Mouse (Mus musculus) mature B cell (primary cell): ENCODE results near the gene Cdk14.
"Not testable (repeated sequence)": the region's sequence is repeated elsewhere in the genome, so short reads cannot be mapped to it uniquely, and the experiment has no call there.

ENCODE experiments used
- in situ Hi-C: fragments of 300-500 bp; cut with MboI; formaldehyde crosslinking; loops from 2 replicates; pipeline ENCODE4 v1.14.3; 2019

Gene Cdk14

GRCm38 (mm10) chr5:5264712-5265111, 155.4 kb downstream of the Cdk14 start:
- in situ Hi-C loops, result loop anchor here (25.0 kb wide), 1 partner anchor 302 kb away; no protein-coding TSS in a partner anchor

GRCm38 (mm10) chr5:5261725-5262296, 158.3 kb downstream of the Cdk14 start:
- in situ Hi-C loops, result loop anchor here (25.0 kb wide), 1 partner anchor 300 kb away; no protein-coding TSS in a partner anchor

GRCm38 (mm10) chr5:5260966-5261724, 159.0 kb downstream of the Cdk14 start:
- in situ Hi-C loops, result loop anchor here (25.0 kb wide), 1 partner anchor 299 kb away; no protein-coding TSS in a partner anchor

- in situ Hi-C loops, result loop anchor here (25.0 kb wide), 1 partner anchor 298 kb away; no protein-coding TSS in a partner anchor
Measured at GRCm38 (mm10) chr5:5260309-5260708, 159.8 kb downstream of the Cdk14 start.

- in situ Hi-C loops, result loop anchor here (25.0 kb wide), 1 partner anchor 292 kb away; no protein-coding TSS in a partner anchor
Measured at GRCm38 (mm10) chr5:5254391-5254790, 165.7 kb downstream of the Cdk14 start.

GRCm38 (mm10) chr5:5253177-5253576, 166.9 kb downstream of the Cdk14 start:
- in situ Hi-C loops, result loop anchor here (25.0 kb wide), 1 partner anchor 291 kb away; no protein-coding TSS in a partner anchor

GRCm38 (mm10) chr5:5247671-5248070, 172.4 kb downstream of the Cdk14 start:
- in situ Hi-C loops, result no loop called here

GRCm38 (mm10) chr5:5246534-5247175, 173.5 kb downstream of the Cdk14 start:
- in situ Hi-C loops, result no loop called here

GRCm38 (mm10) chr5:5245182-5245581, 174.9 kb downstream of the Cdk14 start:
- in situ Hi-C loops, result no loop called here

- in situ Hi-C loops, result no loop called here
Measured at GRCm38 (mm10) chr5:5243648-5244047, 176.5 kb downstream of the Cdk14 start.

GRCm38 (mm10) chr5:5242704-5243103, 177.4 kb downstream of the Cdk14 start:
- in situ Hi-C loops, result no loop called here

- in situ Hi-C loops, result no loop called here
Measured at GRCm38 (mm10) chr5:5241088-5241487, 179.0 kb downstream of the Cdk14 start.

GRCm38 (mm10) chr5:5240121-5240520, 180.0 kb downstream of the Cdk14 start:
- in situ Hi-C loops, result no loop called here

GRCm38 (mm10) chr5:5234935-5235334, 185.2 kb downstream of the Cdk14 start:
- in situ Hi-C loops, result not testable (repeated sequence)

- in situ Hi-C loops, result no loop called here
Measured at GRCm38 (mm10) chr5:5226966-5227365, 193.1 kb downstream of the Cdk14 start.

- in situ Hi-C loops, result no loop called here
Measured at GRCm38 (mm10) chr5:5211780-5212135, 208.4 kb downstream of the Cdk14 start.

- in situ Hi-C loops, result no loop called here
Measured at GRCm38 (mm10) chr5:5211034-5211779, 208.9 kb downstream of the Cdk14 start.

- in situ Hi-C loops, result no loop called here
Measured at GRCm38 (mm10) chr5:5208016-5208415, 212.1 kb downstream of the Cdk14 start.

GRCm38 (mm10) chr5:5206012-5206411, 214.1 kb downstream of the Cdk14 start:
- in situ Hi-C loops, result no loop called here

GRCm38 (mm10) chr5:5194562-5195221, 225.4 kb downstream of the Cdk14 start:
- in situ Hi-C loops, result no loop called here

GRCm38 (mm10) chr5:5189590-5189989, 230.5 kb downstream of the Cdk14 start:
- in situ Hi-C loops, result no loop called here
